ENCODE assay signal across 19 mouse cellular contexts in genomic region chr12:75855621-75856020, GRCm38 (mm10). TPM values are rescaled to one million over a fixed set of nuclear protein-coding genes. Genes with fewer than 3 reads are reported as not detected.
DNase-seq lines count a peak whose midpoint lies in the region; ATAC-seq and TF ChIP-seq lines count a peak whose summit lies in the region.
"Had no signal": no experiment of that assay in that cellular context is flagged by ENCODE, and none has a peak within 500 bp of the region (broad histone marks: within the 10 kb centered on the region; RNA-seq: fewer than 3 reads in every experiment).

No protein-coding gene starts in this region.

- 73% methylated on average over 9 of the region's 9 CpGs for WGBS in heart, adult 2 months
- 67% methylated on average over 9 of the region's 9 CpGs for WGBS in heart, postnatal 0 days
- WGBS in liver, embryonic 11.5 days: 79% methylated on average over 9 of the region's 9 CpGs
- 77% methylated on average over 9 of the region's 9 CpGs for WGBS in liver, postnatal 0 days (ENCODE audit: insufficient replicate concordance)

- no peak for TF ChIP-seq POLR2A in heart, adult 2 months (IDR thresholded peaks at IDR 0.05; ENCODE audit: insufficient read depth, low read depth, low read length)

- TF ChIP-seq CTCF in heart, adult 2 months (IDR thresholded peaks at IDR 0.05): no peak
- no peak for TF ChIP-seq CTCF in heart, postnatal 0 days (IDR thresholded peaks at IDR 0.05; ENCODE audit: low read depth)
- no peak for TF ChIP-seq CTCF in liver, postnatal 0 days (IDR thresholded peaks at IDR 0.05; ENCODE audit: low read depth)

- H3K9me3 ChIP-seq in heart, postnatal 0 days (replicated peaks; ENCODE audit: control insufficient read depth, low read length): no peaks in the 10 kb centered on the region
- H3K9me3 ChIP-seq in liver, embryonic 11.5 days (ENCODE audit: control insufficient read depth, low read length): no peaks in the 10 kb centered on the region
- H3K9me3 ChIP-seq in liver, postnatal 0 days (ENCODE audit: low read length): no peaks in the 10 kb centered on the region
- H3K9me3 ChIP-seq: embryonic facial prominence, embryonic 12.5 days; G1E; neural tube, embryonic 12.5 days had no signal

- no peak for TF ChIP-seq EP300 in heart, adult 2 months (IDR thresholded peaks at IDR 0.05; ENCODE audit: insufficient read depth, low read depth, low read length)
- TF ChIP-seq EP300 in heart, postnatal 0 days (IDR thresholded peaks at IDR 0.05; ENCODE audit: low read depth): no peak
- no peak for TF ChIP-seq EP300 in liver, postnatal 0 days (IDR thresholded peaks at IDR 0.05; ENCODE audit: low read depth)

- H3K4me3 ChIP-seq in heart, adult 2 months: no peak overlapping the region
- no peak overlapping the region for H3K4me3 ChIP-seq in heart, postnatal 0 days (ENCODE audit: low read depth, low read length)
- H3K4me3 ChIP-seq in liver, embryonic 11.5 days (ENCODE audit: low read depth, low read length): no peak overlapping the region
- no peak overlapping the region for H3K4me3 ChIP-seq in liver, postnatal 0 days (ENCODE audit: low read depth, low read length)
- H3K4me3 ChIP-seq: embryonic facial prominence, embryonic 12.5 days; neural tube, embryonic 12.5 days had no signal

- H3K27ac ChIP-seq in heart, adult 2 months: peak overlapping the region; percentile 51; the same call in 1 of the 2 replicates
- peak overlapping the region; percentile 68; the same call in 1 of the 2 replicates for H3K27ac ChIP-seq in heart, postnatal 0 days (ENCODE audit: low read depth)
- no peak overlapping the region; the same call in 1 of the 2 replicates for H3K27ac ChIP-seq in liver, embryonic 11.5 days (ENCODE audit: low read depth, low read length)
- no peak overlapping the region for H3K27ac ChIP-seq in liver, postnatal 0 days (ENCODE audit: low read depth)
- H3K27ac ChIP-seq: embryonic facial prominence, embryonic 12.5 days; macrophage; neural tube, embryonic 12.5 days had no signal

- peaks cover 6% of the 10 kb centered on the region; the same call in 1 of the 2 replicates for H3K36me3 ChIP-seq in heart, adult 2 months (ENCODE audit: control insufficient read depth, insufficient read depth, low read length)
- H3K36me3 ChIP-seq in heart, postnatal 0 days (replicated peaks; ENCODE audit: control insufficient read depth, insufficient read depth, low read length): no peaks in the 10 kb centered on the region
- no peaks in the 10 kb centered on the region for H3K36me3 ChIP-seq in liver, embryonic 11.5 days (ENCODE audit: control insufficient read depth, insufficient read depth, low read length)
- H3K36me3 ChIP-seq in liver, postnatal 0 days (replicated peaks; ENCODE audit: insufficient read depth, low read length): no peaks in the 10 kb centered on the region
- H3K36me3 ChIP-seq: embryonic facial prominence, embryonic 12.5 days; G1E; neural tube, embryonic 12.5 days had no signal

- peaks cover 13% of the 10 kb centered on the region for H3K4me1 ChIP-seq in heart, adult 2 months (ENCODE audit: control insufficient read depth, insufficient read depth, low read length)
- H3K4me1 ChIP-seq in heart, postnatal 0 days (ENCODE audit: control insufficient read depth, insufficient read depth): peaks cover 25% of the 10 kb centered on the region
- H3K4me1 ChIP-seq in liver, embryonic 11.5 days (replicated peaks; ENCODE audit: control insufficient read depth, insufficient read depth, low read length): peaks cover 19% of the 10 kb centered on the region
- peaks cover 8% of the 10 kb centered on the region for H3K4me1 ChIP-seq in liver, postnatal 0 days (ENCODE audit: insufficient read depth)

- ATAC-seq in heart, postnatal 0 days (ENCODE audit: insufficient read depth, low read depth): no peak
- ATAC-seq in liver, embryonic 11.5 days (replicated peaks; ENCODE audit: low FRiP score): no peak
- no peak for ATAC-seq in liver, postnatal 0 days
- ATAC-seq: CD4-positive, CD25-positive, alpha-beta regulatory T cell, adult 4 months; hindbrain, embryonic 16.5 days had no signal

- intact Hi-C loops in heart, adult 2 months (cut with DNase I): no loop called here
- intact Hi-C loops in heart, postnatal 10 days (cut with DNase I): no loop called here

- DNase-seq in heart, adult 2 months: no peak
- DNase-seq in heart, postnatal 4 days: no peak
- no peak for DNase-seq in heart, postnatal 0 days (ENCODE audit: low spot score)
- DNase-seq in heart, postnatal 10 days: no peak
- DNase-seq in liver, embryonic 11.5 days (ENCODE audit: low spot score): no peak
- no peak for DNase-seq in liver, postnatal 0 days
- peak; percentile 51 for DNase-seq in fat pad, adult 2 months (ENCODE audit: extremely low read depth, low read depth, low spot score)
- no peak for DNase-seq in adrenal gland, postnatal 4 days (ENCODE audit: low spot score in 2 of 2)
- DNase-seq: adrenal gland, postnatal 36 days; cerebellum, adult 9-10 months; forebrain, postnatal 0 days; thymus, postnatal 25 days had no signal

- H3K4me2 ChIP-seq in heart, postnatal 0 days (ENCODE audit: low read depth, low read length): no peak overlapping the region
- peak overlapping the region; percentile 17 for H3K4me2 ChIP-seq in liver, embryonic 11.5 days
- H3K4me2 ChIP-seq in liver, postnatal 0 days (ENCODE audit: low read depth, low read length): no peak overlapping the region
- H3K4me2 ChIP-seq: embryonic facial prominence, embryonic 12.5 days; lung, embryonic 14.5 days; neural tube, embryonic 12.5 days had no signal

- no peak overlapping the region for H3K9ac ChIP-seq in heart, adult 2 months (ENCODE audit: low read depth, low read length)
- H3K9ac ChIP-seq in heart, postnatal 0 days (replicated peaks; ENCODE audit: low read depth, low read length): no peak overlapping the region
- no peak overlapping the region for H3K9ac ChIP-seq in liver, embryonic 11.5 days (ENCODE audit: low read depth, low read length)
- no peak overlapping the region for H3K9ac ChIP-seq in liver, postnatal 0 days (replicated peaks)
- H3K9ac ChIP-seq: embryonic facial prominence, embryonic 12.5 days; forebrain, postnatal 0 days; lung, embryonic 14.5 days; neural tube, embryonic 12.5 days had no signal

- H3K27me3 ChIP-seq in heart, adult 2 months (ENCODE audit: control insufficient read depth, insufficient read depth, low read length): no peaks in the 10 kb centered on the region
- no peaks in the 10 kb centered on the region for H3K27me3 ChIP-seq in heart, postnatal 0 days (ENCODE audit: control insufficient read depth, insufficient read depth, low read length)
- no peaks in the 10 kb centered on the region; the same call in 1 of the 2 replicates for H3K27me3 ChIP-seq in liver, embryonic 11.5 days (replicated peaks; ENCODE audit: control insufficient read depth, insufficient read depth, low read length)
- H3K27me3 ChIP-seq in liver, postnatal 0 days (ENCODE audit: insufficient read depth, low read length): no peaks in the 10 kb centered on the region
- H3K27me3 ChIP-seq: embryonic facial prominence, embryonic 12.5 days; neural tube, embryonic 12.5 days had no signal

- peaks cover 2% of the 10 kb centered on the region; the same call in 1 of the 2 replicates for H3K79me2 ChIP-seq in heart, adult 2 months (replicated peaks; ENCODE audit: control insufficient read depth, insufficient read depth, low read length)

RNA-seq across cellular contexts. Expression of gene Syne2, which starts 37.7 kb away (rescaled TPM):
- total RNA-seq in heart, adult 2 months (2021): 10 to 100 TPM; 33.1 to 33.6 TPM
- polyA plus RNA-seq in heart, adult 2 months (2012; rRNA removed): 21.7 and 30.3 TPM in 2 replicates
- total RNA-seq in heart, postnatal 4 days (2021): 10 to 100 TPM; 55.3 to 65.4 TPM
- 34.7 and 58.7 TPM in 2 replicates for total RNA-seq in heart, postnatal 0 days (2014; rRNA removed; ENCODE audit: low replicate concordance)
- 22.7 and 22.9 TPM in 2 replicates for polyA plus RNA-seq in heart, postnatal 0 days (2015; fragmentation: Nextera tagmentation; extraction: Ambion mirVana)
- total RNA-seq in heart, postnatal 10 days (2021): 10 to 100 TPM; 55.8 to 59.1 TPM
- polyA plus RNA-seq in liver, embryonic 11.5 days (2014; fragmentation: Nextera tagmentation; extraction: Ambion mirVana): 17.9 and 21.5 TPM in 2 replicates
- polyA plus RNA-seq in liver, postnatal 0 days (2015; fragmentation: Nextera tagmentation; extraction: Ambion mirVana): 4.9 and 6.3 TPM in 2 replicates
- total RNA-seq in adrenal gland, postnatal 4 days (2021): 10 to 100 TPM; 60.1 to 74.7 TPM
- polyA plus RNA-seq: G1E had no signal

Comparison
In these comparisons a context has a peak if more than half of its experiments do, and no peak if none do; other contexts are left out.
1. H3K27ac ChIP-seq: peak in heart, adult 2 months (single experiment) and heart, postnatal 0 days (single experiment); none in liver, embryonic 11.5 days (single experiment) and liver, postnatal 0 days (single experiment).